Mouse (Mus musculus) liver, embryonic 14.5 days (tissue): ENCODE measurements around the gene Cdh12.

Experiments
- CTCF ChIP-seq: IDR thresholded peaks from 2 replicates; pipeline ENCODE4 v1.5.1; 2016; ENCODE audit warnings: antibody characterized with exemption, low read depth, control low read depth
- EP300 ChIP-seq: IDR thresholded peaks from 2 replicates; pipeline ENCODE4 v1.6.1; 2016; ENCODE audit warnings: antibody characterized with exemption, low read depth

DNA sequence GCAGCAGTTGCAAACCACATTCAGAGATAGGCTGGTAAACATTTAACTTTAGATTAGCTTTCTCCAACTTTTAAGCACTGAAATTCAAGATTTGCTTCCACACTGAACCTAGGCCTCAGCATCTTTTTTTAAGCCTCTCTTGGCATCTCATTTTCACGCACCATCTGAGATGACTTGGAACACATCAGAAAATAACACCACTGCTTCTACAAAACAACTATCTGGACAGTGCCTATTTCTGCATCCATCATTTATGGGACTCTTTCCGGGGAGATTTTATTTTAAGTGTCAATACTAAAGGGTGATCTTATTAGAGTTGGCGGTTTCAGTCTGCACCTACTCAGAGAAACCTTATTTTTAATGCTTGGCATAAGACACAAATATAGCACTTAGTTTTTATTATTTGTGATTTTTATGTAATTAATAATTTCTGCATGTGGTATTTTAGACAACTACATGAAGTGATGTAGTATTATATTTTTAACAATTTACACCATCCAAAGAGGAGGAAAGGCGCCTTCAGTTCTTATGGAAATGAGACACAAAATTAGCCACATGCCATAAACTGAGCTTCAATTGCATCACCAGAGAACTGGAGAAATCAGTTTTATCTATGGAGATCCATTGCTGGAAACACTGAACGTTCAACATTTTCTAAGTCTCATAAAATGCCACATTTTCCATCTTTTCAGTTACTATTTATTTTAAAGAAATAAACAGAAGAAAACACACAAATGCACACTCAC is 906.5 kb downstream of the Cdh12 start:
- TF ChIP-seq CTCF (no peak), EP300 (no peak)
